Mouse (Mus musculus) neural tube, embryonic 13.5 days (tissue): ENCODE measurements at regions not wholly inside any gene's neighbourhood (a gene's known extent, or its start where the extent isn't known, plus 50 kb on each side); places are given as distances from the start of the nearest gene placed in this dataset.

Source experiments
- ATAC-seq: fragments of 200-750 bp; cut with Nextera tagmentation; 2 replicates; pipeline ENCODE4 v1.8.0; 2017; ENCODE audit warnings: low read depth, mild to moderate bottlenecking, moderate TSS enrichment, moderate library complexity
- H3K27ac ChIP-seq: fragments of 300-500 bp; sonication (generic); replicated peaks from 2 replicates; pipeline ENCODE4 v1.5.1; 2015; ENCODE audit warnings: moderate library complexity, mild to moderate bottlenecking, inconsistent platforms
- H3K27me3 ChIP-seq: fragments of 300-500 bp; sonication (generic); 2 replicates; pipeline ENCODE4 v1.6.1; 2015; ENCODE audit warnings: mild to moderate bottlenecking, inconsistent platforms
- H3K36me3 ChIP-seq: fragments of 300-500 bp; sonication (generic); 2 replicates; pipeline ENCODE4 v1.6.1; 2015; ENCODE audit warnings: mild to moderate bottlenecking, inconsistent platforms
- H3K4me1 ChIP-seq: fragments of 300-500 bp; sonication (generic); replicated peaks from 2 replicates; pipeline ENCODE4 v1.6.1; 2015; ENCODE audit warnings: inconsistent platforms
- H3K4me2 ChIP-seq: fragments of 300-500 bp; sonication (generic); 2 replicates; pipeline ENCODE4 v1.6.1; 2015; ENCODE audit warnings: inconsistent platforms, mild to moderate bottlenecking, moderate library complexity
- H3K4me3 ChIP-seq: fragments of 300-500 bp; sonication (generic); 2 replicates; pipeline ENCODE4 v1.5.1; 2015; ENCODE audit warnings: mild to moderate bottlenecking, inconsistent platforms
- H3K9ac ChIP-seq: fragments of 300-500 bp; sonication (generic); 2 replicates; pipeline ENCODE4 v1.6.1; 2015; ENCODE audit warnings: moderate library complexity, mild to moderate bottlenecking, inconsistent platforms
- H3K9me3 ChIP-seq: fragments of 300-500 bp; sonication (generic); 2 replicates; pipeline ENCODE4 v1.6.1; 2016; ENCODE audit warnings: inconsistent platforms
- WGBS: fragments of 180-500 bp; shearing (Covaris S2); methylation state at CpG from one replicate; pipeline ENCODE4 v1.1.7; 2015; 5-methylcytosine and 5-hydroxymethylcytosine counted together

- Histone ChIP-seq H3K27ac (no peak overlapping the region), H3K36me3 (no peaks in the 10 kb centered on the region), H3K9ac (no peak overlapping the region), H3K4me1 (0 out of 2 replicates have a peak, but pooled peaks cover 4% of the 10 kb centered on the region), H3K4me3 (no peak overlapping the region), H3K9me3 (no peaks in the 10 kb centered on the region), H3K4me2 (no peak overlapping the region), H3K27me3 (no peaks in the 10 kb centered on the region)
- no peak for ATAC-seq
- 89% methylated on average over 10 of the region's 10 CpGs for WGBS
Measured at GRCm38 (mm10) chr11:22650771-22651170, 138.9 kb downstream of the Tmem17 start.

- WGBS = 75% methylated on average over 1 of the region's 1 CpGs
Measured at GRCm38 (mm10) chr11:22651313-22651712, 139.4 kb downstream of the Tmem17 start.

GRCm38 (mm10) chr11:22651911-22652310 lies 140.0 kb downstream of the Tmem17 start:
- ATAC-seq = no peak
- H3K9me3 ChIP-seq = no peaks in the 10 kb centered on the region
- no peaks in the 10 kb centered on the region for H3K36me3 ChIP-seq
- H3K27me3 ChIP-seq = no peaks in the 10 kb centered on the region
- H3K4me3 ChIP-seq = no peak overlapping the region
- no peaks in the 10 kb centered on the region for H3K4me1 ChIP-seq
- H3K4me2 ChIP-seq = no peak overlapping the region
- no peak overlapping the region for H3K27ac ChIP-seq
- WGBS = 86% methylated on average over 4 of the region's 4 CpGs
- no peak overlapping the region for H3K9ac ChIP-seq

More at GRCm38 (mm10) chr11:22651313-22651712, 139.4 kb downstream of the Tmem17 start:
- H3K9ac ChIP-seq = no peak overlapping the region
- H3K27me3 ChIP-seq = no peaks in the 10 kb centered on the region
- no peaks in the 10 kb centered on the region for H3K9me3 ChIP-seq
- no peak for ATAC-seq
- no peak overlapping the region for H3K4me3 ChIP-seq
- no peak overlapping the region for H3K27ac ChIP-seq
- no peaks in the 10 kb centered on the region for H3K4me1 ChIP-seq
- no peak overlapping the region for H3K4me2 ChIP-seq
- H3K36me3 ChIP-seq = no peaks in the 10 kb centered on the region

- Histone ChIP-seq H3K4me2 (no peak overlapping the region), H3K36me3 (no peaks in the 10 kb centered on the region), H3K9ac (no peak overlapping the region), H3K9me3 (no peaks in the 10 kb centered on the region), H3K4me1 (no peaks in the 10 kb centered on the region), H3K27me3 (no peaks in the 10 kb centered on the region), H3K27ac (no peak overlapping the region), H3K4me3 (no peak overlapping the region)
- no peak for ATAC-seq
- 74% methylated on average over 3 of the region's 3 CpGs for WGBS
Measured at GRCm38 (mm10) chr11:22652931-22653330, 141.0 kb downstream of the Tmem17 start.

GRCm38 (mm10) chr11:22653366-22653765 lies 141.5 kb downstream of the Tmem17 start:
- Histone ChIP-seq H3K4me1 (no peaks in the 10 kb centered on the region), H3K36me3 (no peaks in the 10 kb centered on the region)
- no peak for ATAC-seq

GRCm38 (mm10) chr11:22657635-22658034 lies 145.7 kb downstream of the Tmem17 start:
- no peak for ATAC-seq
- WGBS = 50% methylated on average over 1 of the region's 1 CpGs

More at GRCm38 (mm10) chr11:22653366-22653765, 141.5 kb downstream of the Tmem17 start:
- 88% methylated on average over 5 of the region's 5 CpGs for WGBS
- Histone ChIP-seq H3K27me3 (no peaks in the 10 kb centered on the region), H3K9ac (no peak overlapping the region), H3K4me2 (no peak overlapping the region), H3K9me3 (no peaks in the 10 kb centered on the region), H3K4me3 (no peak overlapping the region), H3K27ac (no peak overlapping the region)

GRCm38 (mm10) chr11:22661072-22661471 lies 149.2 kb downstream of the Tmem17 start:
- no peaks in the 10 kb centered on the region for H3K27me3 ChIP-seq
- no peaks in the 10 kb centered on the region for H3K36me3 ChIP-seq
- no peaks in the 10 kb centered on the region; the same call in 1 of the 2 replicates for H3K4me1 ChIP-seq
- ATAC-seq = no peak
- no peak overlapping the region for H3K9ac ChIP-seq
- H3K4me3 ChIP-seq = no peak overlapping the region
- 54% methylated on average over 5 of the region's 5 CpGs for WGBS
- H3K4me2 ChIP-seq = no peak overlapping the region
- no peaks in the 10 kb centered on the region for H3K9me3 ChIP-seq
- H3K27ac ChIP-seq = no peak overlapping the region

More at GRCm38 (mm10) chr11:22657635-22658034, 145.7 kb downstream of the Tmem17 start:
- Histone ChIP-seq H3K4me2 (no peak overlapping the region), H3K4me3 (no peak overlapping the region), H3K27me3 (no peaks in the 10 kb centered on the region), H3K27ac (no peak overlapping the region), H3K36me3 (no peaks in the 10 kb centered on the region), H3K4me1 (no peaks in the 10 kb centered on the region; the same call in 1 of the 2 replicates), H3K9ac (no peak overlapping the region), H3K9me3 (no peaks in the 10 kb centered on the region)

- H3K9ac ChIP-seq = no peak overlapping the region
- H3K36me3 ChIP-seq = no peaks in the 10 kb centered on the region
- H3K4me3 ChIP-seq = no peak overlapping the region
- ATAC-seq = peak; percentile 47; the same call in 1 of the 2 replicates
- no peak overlapping the region for H3K27ac ChIP-seq
- H3K4me1 ChIP-seq = no peaks in the 10 kb centered on the region; the same call in 1 of the 2 replicates
- WGBS = 52% methylated on average over 11 of the region's 12 CpGs
- H3K27me3 ChIP-seq = no peaks in the 10 kb centered on the region
- H3K9me3 ChIP-seq = no peaks in the 10 kb centered on the region
- no peak overlapping the region for H3K4me2 ChIP-seq
Measured at GRCm38 (mm10) chr11:22661713-22662551, 150.0 kb downstream of the Tmem17 start.

- Histone ChIP-seq H3K4me1 (no peaks in the 10 kb centered on the region; the same call in 1 of the 2 replicates), H3K36me3 (no peaks in the 10 kb centered on the region), H3K9me3 (no peaks in the 10 kb centered on the region), H3K4me2 (no peak overlapping the region), H3K4me3 (no peak overlapping the region), H3K9ac (no peak overlapping the region), H3K27me3 (no peaks in the 10 kb centered on the region), H3K27ac (no peak overlapping the region)
- WGBS = 53% methylated on average over 4 of the region's 4 CpGs
- ATAC-seq = no peak
Measured at GRCm38 (mm10) chr11:22665978-22666377, 154.1 kb downstream of the Tmem17 start.

GRCm38 (mm10) chr11:22666378-22666777 lies 154.5 kb downstream of the Tmem17 start:
- Histone ChIP-seq H3K27me3 (no peaks in the 10 kb centered on the region), H3K4me2 (no peak overlapping the region), H3K36me3 (no peaks in the 10 kb centered on the region), H3K9me3 (no peaks in the 10 kb centered on the region), H3K27ac (no peak overlapping the region), H3K9ac (no peak overlapping the region), H3K4me1 (no peaks in the 10 kb centered on the region), H3K4me3 (no peak overlapping the region)
- WGBS = 88% methylated on average over 5 of the region's 5 CpGs
- no peak for ATAC-seq

GRCm38 (mm10) chr11:22668220-22668619 lies 156.3 kb downstream of the Tmem17 start:
- no peak overlapping the region for H3K4me2 ChIP-seq
- peaks cover 12% of the 10 kb centered on the region for H3K4me1 ChIP-seq
- ATAC-seq = no peak
- no peak overlapping the region for H3K27ac ChIP-seq
- no peak overlapping the region for H3K4me3 ChIP-seq
- H3K9me3 ChIP-seq = no peaks in the 10 kb centered on the region
- no peak overlapping the region for H3K9ac ChIP-seq
- no peaks in the 10 kb centered on the region for H3K36me3 ChIP-seq
- no peaks in the 10 kb centered on the region for H3K27me3 ChIP-seq
- WGBS = 70% methylated on average over 2 of the region's 2 CpGs

- H3K36me3 ChIP-seq = no peaks in the 10 kb centered on the region
- WGBS = 90% methylated on average over 4 of the region's 4 CpGs
- H3K4me1 ChIP-seq = peaks cover 12% of the 10 kb centered on the region
- no peak overlapping the region for H3K9ac ChIP-seq
- H3K27ac ChIP-seq = no peak overlapping the region
- H3K4me3 ChIP-seq = no peak overlapping the region
- no peak overlapping the region for H3K4me2 ChIP-seq
- no peaks in the 10 kb centered on the region for H3K9me3 ChIP-seq
- H3K27me3 ChIP-seq = no peaks in the 10 kb centered on the region
- no peak for ATAC-seq
Measured at GRCm38 (mm10) chr11:22669267-22669666, 157.4 kb downstream of the Tmem17 start.
